Mouse (Mus musculus): ENCODE results near the gene Dcun1d2.

GRCm38 (mm10) chr8:13306309-13306909, 18.5 kb upstream of the Dcun1d2 start:
- TF ChIP-seq GATA1 (IDR thresholded peaks at IDR 0.05; ENCODE audit: borderline replicate concordance, low read length) (no peak), FLI1 (IDR thresholded peaks at IDR 0.05; ENCODE audit: low read length) (no peak)

All from megakaryocyte, embryonic 14.5 days (primary cell).